Mouse (Mus musculus) NIH3T3 (cell line): ENCODE measurements at regions not wholly inside any gene's neighbourhood (a gene's known extent, or its start where the extent isn't known, plus 50 kb on each side); places are given as distances from the start of the nearest gene placed in this dataset.

Experiments used
- DNase-seq: peaks from one replicate; pipeline ENCODE4 v3.0.0-alpha.2; 2012; ENCODE audit warnings: low read depth

GRCm38 (mm10) chr10:119054191-119055175, 184.5 kb upstream of the Dyrk2 start:
- DNase-seq, result no peak

GRCm38 (mm10) chr10:119052441-119053041, 182.5 kb upstream of the Dyrk2 start:
- DNase-seq, result peak; percentile 65

- no peak for DNase-seq
These were observed 181.6 kb upstream of the Dyrk2 start for GRCm38 (mm10) chr10:119051598-119051997.

GRCm38 (mm10) chr10:119050017-119050685, 180.1 kb upstream of the Dyrk2 start:
- DNase-seq, result no peak

GRCm38 (mm10) chr10:119048643-119049420, 178.8 kb upstream of the Dyrk2 start:
- DNase-seq, result no peak

GRCm38 (mm10) chr10:119045059-119045458, 175.1 kb upstream of the Dyrk2 start:
- DNase-seq, result no peak

GRCm38 (mm10) chr10:119043069-119043468, 173.1 kb upstream of the Dyrk2 start:
- DNase-seq, result no peak

- no peak for DNase-seq
These were observed 170.2 kb upstream of the Dyrk2 start for GRCm38 (mm10) chr10:119040205-119040604.

GRCm38 (mm10) chr10:119039732-119040131, 169.7 kb upstream of the Dyrk2 start:
- DNase-seq, result no peak

- no peak for DNase-seq
These were observed 169.0 kb upstream of the Dyrk2 start for GRCm38 (mm10) chr10:119038991-119039390.

- no peak for DNase-seq
These were observed 167.8 kb upstream of the Dyrk2 start for GRCm38 (mm10) chr10:119037781-119038180.

- DNase-seq, result no peak
These were observed 165.9 kb upstream of the Dyrk2 start for GRCm38 (mm10) chr10:119035863-119036262.

GRCm38 (mm10) chr10:119034396-119034795, 164.4 kb upstream of the Dyrk2 start:
- DNase-seq, result no peak

- DNase-seq, result no peak
These were observed 161.6 kb upstream of the Dyrk2 start for GRCm38 (mm10) chr10:119031282-119032275.

GRCm38 (mm10) chr10:119028480-119029137, 158.6 kb upstream of the Dyrk2 start:
- DNase-seq, result no peak

GRCm38 (mm10) chr10:119027241-119027901, 157.4 kb upstream of the Dyrk2 start:
- no peak for DNase-seq

- no peak for DNase-seq
These were observed 156.3 kb upstream of the Dyrk2 start for GRCm38 (mm10) chr10:119026291-119026690.

- no peak for DNase-seq
These were observed 154.4 kb upstream of the Dyrk2 start for GRCm38 (mm10) chr10:119024425-119024824.

- no peak for DNase-seq
These were observed 149.1 kb upstream of the Dyrk2 start for GRCm38 (mm10) chr10:119019082-119019481.
